Mouse (Mus musculus) lung, postnatal 0 days (tissue): ENCODE data around the gene E130114P18Rik.

Experiments used
- CTCF ChIP-seq: IDR thresholded peaks from 2 replicates; pipeline ENCODE4 v1.5.1; 2016; ENCODE audit warnings: antibody characterized with exemption, mild to moderate bottlenecking
- EP300 ChIP-seq: IDR thresholded peaks from 2 replicates; pipeline ENCODE4 v1.6.1; 2016; ENCODE audit warnings: antibody characterized with exemption, mild to moderate bottlenecking, control low read depth

- TF ChIP-seq EP300 (no peak; the same call in 1 of the 2 replicates), CTCF (no peak)
Observed at GRCm38 (mm10) chr4:97689456-97690383, 88.2 kb downstream of the E130114P18Rik start.
